Mouse (Mus musculus) embryonic fibroblast, embryonic 13.5 days (primary cell): ENCODE measurements at regions not wholly inside any gene's neighbourhood (a gene's known extent, or its start where the extent isn't known, plus 50 kb on each side); places are given as distances from the start of the nearest gene placed in this dataset.

Experiments
- CTCF ChIP-seq: IDR thresholded peaks from 2 replicates; pipeline ENCODE4 v1.5.1; 2011; ENCODE audit warnings: mild to moderate bottlenecking, control low read depth, low read length, moderate library complexity, borderline replicate concordance; ENCODE audit not compliant: insufficient read depth
- POLR2A ChIP-seq: IDR thresholded peaks from 2 replicates; pipeline ENCODE4 v1.6.1; 2011; ENCODE audit warnings: low read depth, mild to moderate bottlenecking, control low read depth, low read length, moderate library complexity

DNA sequence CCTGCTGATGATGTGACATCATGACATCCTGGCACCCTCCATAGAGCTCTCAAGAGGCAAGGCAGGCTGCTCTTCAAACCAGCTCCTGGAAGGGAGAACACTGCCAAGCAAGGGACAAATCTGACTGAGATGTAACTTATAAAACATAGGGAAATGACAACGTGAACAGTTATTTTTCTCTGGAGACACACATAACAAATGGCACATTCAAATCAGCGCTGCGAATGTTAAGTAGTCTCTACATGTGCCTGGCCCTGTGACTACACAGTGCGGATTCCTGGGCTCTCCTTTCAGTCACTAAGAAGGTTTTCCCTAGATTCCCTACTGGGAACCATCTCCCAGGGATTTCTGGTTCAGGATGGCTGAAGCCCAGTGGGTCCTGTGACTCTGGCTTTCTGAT, 121.4 kb upstream of the Npvf start:
- no peak for TF ChIP-seq POLR2A
- no peak for TF ChIP-seq CTCF
